Mouse (Mus musculus) induced T-regulatory cell, adult 2 months (primary cell): ENCODE measurements around the gene Ppp1ca.

Experiments used
- DNase-seq: peaks from one replicate; pipeline ENCODE4 v3.0.0-alpha.2; 2012; ENCODE audit warnings: low read depth

The Ppp1ca gene

GRCm38 (mm10) chr19:4191528-4192250 lies at the start of gene Ppp1ca:
Gene Ppp1ca, plus strand, starts transcription at chr19:4192065.
- peak; percentile 98 for DNase-seq

- DNase-seq: no peak
Observed at GRCm38 (mm10) chr19:4142416-4143173, 49.3 kb upstream of the Ppp1ca start.

DNA sequence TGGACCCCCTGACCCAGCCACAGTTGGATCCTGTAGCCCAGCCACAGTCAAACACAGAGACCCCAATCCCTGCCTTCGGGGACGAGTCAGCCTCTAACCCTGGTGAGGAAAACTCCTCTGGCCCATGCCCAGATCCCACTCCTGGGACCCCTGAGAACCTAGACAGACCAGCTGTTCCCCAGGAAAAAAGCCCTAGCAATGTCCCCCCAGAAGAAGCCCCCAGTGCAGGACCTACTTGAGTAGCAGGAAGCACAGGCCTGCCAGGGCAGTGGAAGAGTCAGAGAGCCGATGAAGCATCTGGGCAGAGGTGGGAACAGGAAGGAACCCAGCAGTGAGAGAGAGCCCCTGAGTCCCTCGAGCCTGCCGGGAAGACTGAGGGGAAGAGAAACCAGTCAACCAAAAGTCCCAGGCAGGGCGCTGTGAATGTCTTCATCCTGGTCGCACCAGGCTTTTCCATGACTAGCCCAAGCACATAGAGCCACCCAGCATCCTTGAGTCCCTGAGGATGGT lies 48.1 kb upstream of the Ppp1ca start, which contains the start of gene Cabp4:
TSS of gene Cabp4 (minus strand) at position 275 of the 510 bp plus-strand sequence.
- no peak for DNase-seq

DNA sequence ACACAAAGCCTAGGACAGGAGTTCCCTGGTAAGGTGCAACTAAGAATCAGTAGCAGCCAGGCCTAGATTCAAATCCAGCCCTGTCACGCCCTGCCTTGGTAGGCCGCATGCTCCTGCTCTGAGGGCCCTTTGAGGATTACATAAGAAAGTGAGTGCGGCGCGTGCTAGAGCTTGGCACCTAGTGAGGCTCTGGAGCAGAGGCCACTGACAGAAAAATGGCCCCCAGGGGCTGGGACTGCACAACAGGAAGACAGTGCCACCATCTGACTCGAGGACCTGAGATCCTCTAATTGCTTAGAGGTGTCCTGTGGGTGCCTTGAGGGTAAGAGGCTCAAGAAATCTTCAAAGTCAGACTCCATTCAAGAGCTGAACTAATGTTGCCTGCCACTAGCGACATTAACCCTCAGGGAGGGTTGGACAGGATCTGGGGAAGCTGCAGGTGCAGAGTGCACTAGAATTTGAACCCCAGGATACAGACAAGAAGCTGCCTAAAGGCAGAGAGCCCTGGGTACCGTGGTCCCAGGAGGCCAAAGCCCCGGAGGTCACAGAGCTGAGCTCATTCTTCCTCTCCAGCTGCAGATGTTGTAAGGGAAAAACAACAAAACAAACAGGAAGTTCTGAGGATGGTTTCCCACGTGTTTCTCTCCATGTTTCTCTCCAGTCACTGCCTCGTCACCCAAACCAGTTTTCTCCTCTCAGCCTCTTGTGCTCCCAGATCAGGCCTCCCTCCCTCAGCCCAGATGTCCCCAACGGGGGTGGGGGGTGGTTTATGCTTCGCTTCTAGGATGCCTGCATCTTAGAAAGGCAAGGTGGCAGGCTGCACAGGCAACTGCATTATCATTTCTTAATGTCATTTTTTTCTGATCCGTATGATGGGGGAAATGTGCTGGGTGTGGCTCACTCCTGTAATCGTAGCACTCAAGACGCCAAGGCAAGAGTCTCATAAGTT lies 47.0 kb upstream of the Ppp1ca start:
- no peak for DNase-seq

- no peak for DNase-seq
Observed at GRCm38 (mm10) chr19:4145936-4146335, 45.9 kb upstream of the Ppp1ca start.

GRCm38 (mm10) chr19:4146366-4147021 lies 45.4 kb upstream of the Ppp1ca start:
- no peak for DNase-seq

- no peak for DNase-seq
Observed at GRCm38 (mm10) chr19:4147022-4147405, 44.9 kb upstream of the Ppp1ca start.

GRCm38 (mm10) chr19:4147782-4148490 lies 43.9 kb upstream of the Ppp1ca start:
- no peak for DNase-seq

DNA sequence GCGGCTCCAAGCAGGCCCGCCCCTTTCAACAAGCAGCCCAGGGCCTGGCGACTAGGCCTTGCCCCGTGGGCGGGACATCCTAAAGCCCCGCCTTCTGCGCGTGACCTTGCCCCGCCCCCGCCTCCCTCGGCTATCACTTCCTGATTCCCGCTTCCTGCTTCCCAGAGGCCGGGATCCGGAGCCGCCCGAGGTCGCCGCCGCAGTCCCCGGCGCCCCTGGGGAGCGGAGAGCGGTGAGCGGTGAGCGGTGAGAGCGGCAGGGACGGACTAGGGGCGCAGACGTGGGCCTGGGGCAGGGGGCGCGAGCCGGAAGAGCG lies 43.4 kb upstream of the Ppp1ca start, which contains the start of gene Coro1b:
TSS of gene Coro1b (plus strand) at position 129 of the 316 bp plus-strand sequence.
- peak; percentile 95 for DNase-seq

DNA sequence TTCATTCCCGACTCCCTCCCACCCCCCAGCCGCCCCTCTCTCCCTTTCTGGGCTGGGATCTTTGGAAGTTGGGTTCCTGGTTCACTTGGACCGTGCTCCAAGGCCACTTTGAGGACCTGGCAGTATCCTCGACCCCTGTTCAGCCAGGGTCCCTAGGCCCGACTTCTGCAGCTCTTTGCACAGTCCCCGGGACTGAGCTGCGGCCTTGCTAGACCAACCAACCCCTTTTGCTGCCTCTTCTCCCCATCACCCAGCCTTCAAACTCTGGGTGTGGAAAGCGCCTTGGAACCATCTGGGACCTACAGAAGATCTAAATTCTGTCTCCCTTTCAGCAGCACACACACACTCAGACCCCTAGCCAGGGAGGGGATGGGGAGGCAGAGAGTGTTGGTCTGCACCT lies 43.0 kb upstream of the Ppp1ca start:
- no peak for DNase-seq

GRCm38 (mm10) chr19:4149283-4149682 lies 42.6 kb upstream of the Ppp1ca start:
- peak; percentile 44 for DNase-seq

- no peak for DNase-seq
Observed at GRCm38 (mm10) chr19:4149764-4150461, 42.0 kb upstream of the Ppp1ca start.

DNA sequence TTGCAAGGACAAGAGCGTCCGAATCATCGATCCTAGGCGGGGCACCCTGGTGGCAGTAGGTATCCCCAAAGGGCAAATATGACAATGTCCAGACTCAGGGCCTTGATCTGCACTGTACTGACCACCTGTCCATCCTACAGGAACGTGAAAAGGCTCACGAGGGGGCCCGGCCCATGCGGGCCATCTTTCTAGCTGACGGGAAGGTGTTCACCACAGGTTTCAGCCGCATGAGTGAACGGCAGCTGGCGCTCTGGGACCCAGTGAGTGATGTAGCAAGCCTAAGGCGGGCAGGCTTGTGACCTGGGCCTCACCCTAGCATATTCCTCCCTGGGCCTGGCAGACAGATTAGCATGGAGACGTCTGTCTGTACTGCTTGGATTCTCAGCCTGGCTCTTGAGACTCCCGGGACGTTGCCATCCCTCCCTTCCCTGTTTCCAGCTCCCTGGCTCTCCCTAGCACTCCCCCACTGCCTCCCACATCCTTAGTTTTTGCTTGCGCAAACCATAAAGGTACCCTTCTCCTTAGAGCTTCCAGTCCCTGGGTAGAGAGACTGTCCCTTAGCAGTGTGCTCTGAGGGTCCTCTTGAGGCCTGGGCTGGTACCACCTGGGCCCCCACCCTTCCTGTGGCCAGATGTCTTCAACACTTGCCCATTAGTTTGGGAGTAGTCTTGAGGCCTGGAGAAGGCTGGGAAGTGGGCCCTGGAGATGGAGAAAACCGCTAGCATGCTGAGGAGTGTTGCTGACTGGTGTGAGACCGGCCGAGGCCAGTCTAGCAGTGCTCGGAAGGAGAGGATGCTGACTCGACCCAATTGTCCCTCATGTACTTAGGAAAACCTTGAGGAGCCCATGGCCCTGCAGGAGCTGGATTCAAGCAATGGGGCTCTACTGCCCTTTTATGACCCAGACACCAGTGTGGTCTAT lies 41.0 kb upstream of the Ppp1ca start:
- no peak for DNase-seq

DNA sequence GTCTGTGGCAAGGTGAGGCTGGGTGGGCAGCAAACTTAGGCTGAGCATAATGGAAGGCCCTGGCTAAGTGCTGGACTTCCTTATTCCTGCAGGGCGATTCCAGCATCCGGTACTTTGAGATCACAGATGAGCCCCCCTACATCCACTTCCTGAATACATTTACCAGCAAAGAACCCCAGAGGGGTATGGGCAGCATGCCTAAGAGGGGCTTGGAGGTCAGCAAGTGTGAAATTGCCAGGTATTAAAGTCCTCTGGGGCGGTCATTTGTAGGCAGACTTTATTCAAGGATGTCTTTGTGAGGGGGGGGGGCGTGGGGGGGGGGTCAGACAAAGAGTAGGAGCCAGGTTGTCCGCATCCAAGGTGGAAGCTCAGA lies 40.4 kb upstream of the Ppp1ca start:
- no peak for DNase-seq

- DNase-seq: no peak
Observed at GRCm38 (mm10) chr19:4151898-4152297, 40.0 kb upstream of the Ppp1ca start.

- DNase-seq: no peak
Observed at GRCm38 (mm10) chr19:4152445-4153231, 39.2 kb upstream of the Ppp1ca start.

DNA sequence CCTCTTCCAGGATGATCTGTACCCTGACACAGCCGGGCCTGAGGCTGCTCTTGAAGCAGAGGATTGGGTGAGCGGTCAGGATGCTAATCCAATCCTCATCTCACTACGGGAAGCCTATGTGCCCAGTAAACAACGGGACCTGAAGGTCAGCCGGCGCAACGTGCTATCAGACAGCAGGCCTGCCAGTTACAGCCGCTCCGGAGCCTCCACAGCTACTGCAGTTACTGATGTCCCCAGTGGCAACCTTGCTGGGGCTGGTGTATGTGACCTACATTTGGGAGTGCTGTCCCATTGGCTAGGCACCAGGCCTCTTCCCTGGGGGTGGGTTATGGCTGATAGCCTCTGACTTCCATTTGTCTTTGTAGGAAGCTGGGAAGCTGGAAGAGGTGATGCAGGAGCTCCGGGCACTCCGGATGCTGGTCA lies 38.6 kb upstream of the Ppp1ca start, which contains the start of gene Ptprcap:
TSS of gene Ptprcap (plus strand) at position 373 of the 423 bp plus-strand sequence.
- no peak for DNase-seq
